Mouse (Mus musculus) spleen, embryonic (tissue): Measurements from ENCODE around the gene Mc3r.

Experiments
- CTCF ChIA-PET: fragments of 350-600 bp; sonication (Branson Sonifier 250); formaldehyde crosslinking; loops from one replicate; lab custom pipeline; 2022; lab: Charles Lee

Mc3r gene

GRCm38 (mm10) chr2:172248106-172248764 lies at the start of gene Mc3r:
Gene Mc3r (plus strand): TSS chr2:172248492.
- CTCF ChIA-PET: no interaction called here

- CTCF ChIA-PET: no interaction called here
These were observed 46.1 kb upstream of the Mc3r start for GRCm38 (mm10) chr2:172201998-172202780.

- CTCF ChIA-PET: no interaction called here
These were observed 41.3 kb upstream of the Mc3r start for GRCm38 (mm10) chr2:172207003-172207402.

- CTCF ChIA-PET: no interaction called here
These were observed 34.8 kb upstream of the Mc3r start for GRCm38 (mm10) chr2:172213480-172213879.

GRCm38 (mm10) chr2:172214336-172214735 lies 34.0 kb upstream of the Mc3r start:
- CTCF ChIA-PET: no interaction called here

DNA sequence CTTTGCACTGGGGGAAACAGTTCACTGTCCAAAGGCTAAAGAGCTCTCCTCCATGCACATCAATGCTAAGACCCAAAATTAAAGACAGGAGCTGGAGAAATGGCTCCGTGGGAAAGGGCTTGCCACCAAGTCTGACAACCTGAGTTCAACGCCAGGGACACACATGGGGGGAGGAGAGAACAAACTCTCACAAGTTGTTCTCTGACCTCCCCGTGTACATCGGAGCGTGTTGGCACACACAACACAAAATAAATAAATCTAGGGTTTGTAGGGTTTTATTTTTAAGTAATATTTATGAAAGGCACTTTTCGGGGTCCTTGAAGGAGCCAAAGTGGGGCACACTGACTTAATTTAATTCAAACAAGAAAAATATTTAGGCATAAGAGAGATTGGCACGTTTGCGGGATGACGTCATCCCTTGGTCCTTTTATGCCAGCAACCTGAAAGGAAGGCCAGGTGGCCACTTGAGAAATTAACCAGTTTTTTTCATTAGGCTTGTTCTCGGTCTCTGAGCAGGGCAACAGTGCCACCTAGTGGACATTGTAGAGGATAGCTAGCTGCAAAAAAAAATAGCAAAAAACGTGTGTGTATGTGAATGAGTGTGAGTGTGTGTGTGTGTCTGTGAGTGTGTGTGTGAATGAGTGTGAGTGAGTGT lies 32.7 kb upstream of the Mc3r start:
- CTCF ChIA-PET: no interaction called here

DNA sequence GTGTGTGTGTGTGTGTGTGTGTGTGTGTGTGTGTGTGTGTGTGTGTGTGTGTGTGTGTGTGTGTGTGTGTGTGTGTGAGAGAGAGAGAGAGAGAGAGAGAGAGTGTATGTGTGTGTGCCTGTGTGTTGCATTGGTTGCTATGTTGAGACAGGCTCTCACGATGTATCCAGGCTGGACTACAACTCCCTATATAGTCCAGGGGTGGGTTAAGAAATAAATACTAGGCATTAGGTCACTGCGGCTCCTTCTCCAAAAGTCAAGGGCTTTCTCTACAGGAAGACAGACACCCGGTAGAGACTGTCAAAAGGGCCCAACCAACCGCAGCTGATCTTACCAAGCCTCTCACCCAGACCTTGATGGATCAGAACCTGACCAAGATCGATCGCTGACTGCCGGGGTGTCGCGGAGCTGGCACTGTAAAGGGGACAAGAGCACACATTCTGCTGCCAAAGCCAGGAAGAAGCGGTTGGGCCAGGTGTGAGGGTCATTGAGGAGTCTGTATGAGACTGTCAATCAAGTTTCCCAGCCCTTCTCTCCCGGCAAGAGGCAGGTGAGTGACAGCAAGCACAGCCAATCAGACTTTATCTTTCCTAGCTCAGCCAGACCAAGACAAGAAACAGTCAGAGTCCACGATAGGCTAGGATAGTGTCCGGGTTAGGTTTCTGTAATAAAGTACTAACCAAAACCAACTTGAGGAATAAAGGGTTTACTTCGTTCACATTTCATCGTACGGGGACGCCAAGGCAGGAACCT lies 32.0 kb upstream of the Mc3r start:
- CTCF ChIA-PET: no interaction called here

GRCm38 (mm10) chr2:172217886-172218285 lies 30.4 kb upstream of the Mc3r start:
- CTCF ChIA-PET: no interaction called here

DNA sequence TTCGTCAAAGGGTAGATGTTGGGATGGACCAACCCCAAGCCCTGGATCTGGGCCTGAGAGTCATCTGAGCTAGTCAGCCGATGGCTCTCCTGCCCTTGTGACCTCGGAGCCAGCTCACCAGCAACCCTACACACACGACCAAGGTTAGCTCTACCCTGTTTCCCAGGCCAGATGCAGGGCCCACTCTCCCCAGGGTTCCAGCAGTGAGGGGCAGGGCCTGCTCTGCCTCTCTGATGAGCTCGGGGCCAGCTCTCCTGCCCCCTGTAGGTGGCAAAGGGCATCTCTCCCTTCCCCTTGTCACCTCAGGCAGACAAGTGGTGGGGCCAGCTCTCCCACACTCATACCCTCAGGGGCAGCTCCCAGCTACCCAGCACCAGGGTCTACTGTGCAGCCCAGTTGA lies 29.1 kb upstream of the Mc3r start:
- CTCF ChIA-PET: no interaction called here

GRCm38 (mm10) chr2:172221656-172222393 lies 26.5 kb upstream of the Mc3r start:
- CTCF ChIA-PET: no interaction called here

- CTCF ChIA-PET: no interaction called here
These were observed 25.9 kb upstream of the Mc3r start for GRCm38 (mm10) chr2:172222394-172222785.

- CTCF ChIA-PET: no interaction called here
These were observed 25.4 kb upstream of the Mc3r start for GRCm38 (mm10) chr2:172222891-172223290.

DNA sequence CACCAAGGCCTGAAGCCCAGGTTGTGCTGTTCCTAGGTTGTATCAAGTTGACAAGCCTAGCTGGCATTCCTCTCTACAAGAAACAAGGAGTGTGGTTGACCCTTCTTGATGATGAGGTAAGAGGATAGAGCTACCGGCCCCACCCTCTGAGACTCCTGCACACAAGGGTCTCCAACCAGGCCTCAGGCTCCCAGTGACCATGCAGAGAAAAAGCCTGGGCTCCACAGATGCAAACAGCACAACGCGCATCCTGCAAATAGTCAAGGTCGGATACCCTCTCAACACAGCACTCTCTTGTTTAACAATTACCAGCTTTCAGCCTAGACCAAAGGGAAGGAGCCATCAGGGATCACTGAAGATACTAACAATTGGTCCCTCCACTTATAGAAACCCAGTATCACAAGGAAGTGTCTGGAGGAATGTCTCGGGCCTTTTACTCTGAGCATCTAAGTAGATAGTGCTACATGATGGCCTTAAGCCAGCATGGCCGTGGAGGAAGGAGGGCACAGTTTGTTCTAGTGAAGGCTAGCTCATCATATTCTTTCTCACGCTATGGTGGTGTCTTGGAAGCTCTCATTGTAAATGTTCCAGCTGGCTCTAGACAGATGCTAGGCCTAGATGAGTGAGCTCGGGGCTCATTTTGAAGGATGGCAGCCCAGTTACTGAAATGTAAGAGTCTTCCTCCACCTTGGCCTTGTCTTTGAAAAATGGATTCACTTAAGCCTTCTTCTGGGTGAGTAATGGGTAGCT lies 24.7 kb upstream of the Mc3r start:
- CTCF ChIA-PET: no interaction called here

DNA sequence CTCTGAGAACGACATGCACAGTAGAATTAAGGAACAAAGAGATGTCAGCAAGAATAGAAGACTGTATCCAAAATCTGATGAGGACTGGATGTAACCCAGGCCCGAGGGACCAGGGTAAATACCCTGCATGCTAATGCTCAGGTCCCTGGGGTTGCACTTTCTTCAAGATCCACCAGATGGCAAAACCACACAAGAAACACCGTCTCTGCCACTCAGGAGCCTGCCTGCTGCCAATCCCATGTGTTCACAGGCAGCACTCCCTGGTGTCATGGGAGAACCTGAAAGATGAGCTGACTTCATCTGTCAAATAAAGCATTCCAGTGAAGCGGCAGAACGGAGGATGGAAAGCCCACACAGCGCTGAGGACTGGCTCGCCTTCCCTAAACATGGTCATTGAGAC lies 21.3 kb upstream of the Mc3r start:
- CTCF ChIA-PET: no interaction called here

DNA sequence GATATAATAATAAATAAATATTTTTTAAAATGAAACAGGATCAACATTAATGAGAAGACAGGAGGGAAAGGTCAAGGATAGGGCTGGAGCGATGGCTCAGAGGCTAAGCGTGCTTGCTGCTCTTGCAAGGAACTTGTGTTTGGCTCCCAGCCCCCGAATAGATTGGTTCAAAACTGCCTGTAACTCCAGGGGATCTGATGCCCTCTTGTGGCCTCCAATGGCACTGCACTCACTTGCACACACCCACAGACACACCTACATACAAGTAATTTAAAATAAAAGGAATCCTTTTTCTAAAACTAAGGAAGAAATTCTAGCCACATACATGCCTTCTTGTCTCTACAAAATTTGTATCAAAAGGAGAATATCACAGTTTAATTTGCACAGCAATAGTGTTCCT lies 20.5 kb upstream of the Mc3r start:
- CTCF ChIA-PET: no interaction called here

- CTCF ChIA-PET: no interaction called here
These were observed 19.1 kb upstream of the Mc3r start for GRCm38 (mm10) chr2:172229190-172229589.

GRCm38 (mm10) chr2:172230126-172230525 lies 18.2 kb upstream of the Mc3r start:
- CTCF ChIA-PET: no interaction called here

GRCm38 (mm10) chr2:172238220-172238619 lies 10.1 kb upstream of the Mc3r start:
- CTCF ChIA-PET: no interaction called here

DNA sequence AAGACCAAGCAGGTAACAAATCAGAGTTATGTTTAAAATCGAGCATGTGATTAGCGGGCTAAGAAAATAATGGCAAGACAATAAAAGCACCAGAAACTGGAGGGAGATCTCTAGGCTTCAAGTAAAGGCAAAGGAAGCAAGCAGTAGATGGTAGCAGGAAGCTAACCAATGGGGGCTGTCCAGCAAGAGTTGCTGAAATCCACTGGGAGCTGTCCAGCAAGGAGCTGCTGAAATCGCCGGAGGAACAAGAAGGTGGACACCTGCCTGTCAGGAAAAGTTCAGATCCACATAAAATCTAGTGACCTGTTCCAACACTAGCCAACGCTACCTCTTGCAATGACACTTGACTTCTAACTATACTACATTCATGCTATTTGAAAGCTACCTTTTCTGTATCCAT lies 7.3 kb upstream of the Mc3r start:
- CTCF ChIA-PET: no interaction called here

- CTCF ChIA-PET: no interaction called here
These were observed 2.8 kb upstream of the Mc3r start for GRCm38 (mm10) chr2:172245497-172245896.

DNA sequence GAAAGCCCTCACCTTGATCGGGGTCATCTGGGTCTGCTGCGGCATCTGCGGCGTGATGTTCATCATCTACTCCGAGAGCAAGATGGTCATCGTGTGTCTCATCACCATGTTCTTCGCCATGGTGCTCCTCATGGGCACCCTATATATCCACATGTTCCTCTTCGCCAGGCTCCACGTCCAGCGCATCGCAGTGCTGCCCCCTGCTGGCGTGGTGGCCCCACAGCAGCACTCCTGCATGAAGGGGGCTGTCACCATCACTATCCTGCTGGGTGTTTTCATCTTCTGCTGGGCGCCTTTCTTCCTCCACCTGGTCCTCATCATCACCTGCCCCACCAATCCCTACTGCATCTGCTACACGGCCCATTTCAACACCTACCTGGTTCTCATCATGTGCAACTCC lies 1.0 kb downstream of the Mc3r start:
- CTCF ChIA-PET: no interaction called here
